Mouse (Mus musculus): ENCODE results near the gene Gm9745.
"Not testable (repeated sequence)": the region's sequence is repeated elsewhere in the genome, so short reads cannot be mapped to it uniquely, and the experiment has no call there.

- TF ChIP-seq CTCF (IDR thresholded peaks at IDR 0.05); EP300 (IDR thresholded peaks at IDR 0.05; ENCODE audit: insufficient read depth, low read depth, low read length): not testable (repeated sequence)
These were observed 14.2 kb upstream of the Gm9745 start for GRCm38 (mm10) chr13:8962266-8962665.

All from heart, adult 2 months (tissue).